Mouse (Mus musculus) neural tube, embryonic 12.5 days (tissue): ENCODE measurements around the gene Tln1. TPM values are rescaled to one million over a fixed set of nuclear protein-coding genes. Genes with fewer than 3 reads are reported as not detected.

Source experiments
- ATAC-seq: fragments of 200-750 bp; cut with Nextera tagmentation; 2 replicates; pipeline ENCODE4 v1.8.0; 2017; ENCODE audit warnings: low read depth, mild to moderate bottlenecking, moderate TSS enrichment, moderate library complexity; ENCODE audit not compliant: low FRiP score
- H3K27ac ChIP-seq: fragments of 300-500 bp; sonication (generic); 2 replicates; pipeline ENCODE4 v1.5.1; 2016
- H3K27me3 ChIP-seq: fragments of 300-500 bp; sonication (generic); replicated peaks from 2 replicates; pipeline ENCODE4 v1.6.1; 2016; ENCODE audit warnings: mild to moderate bottlenecking
- H3K36me3 ChIP-seq: fragments of 300-500 bp; sonication (generic); 2 replicates; pipeline ENCODE4 v1.6.1; 2016; ENCODE audit warnings: mild to moderate bottlenecking
- H3K4me1 ChIP-seq: fragments of 300-500 bp; sonication (generic); 2 replicates; pipeline ENCODE4 v1.6.1; 2016
- H3K4me2 ChIP-seq: fragments of 300-500 bp; sonication (generic); replicated peaks from 2 replicates; pipeline ENCODE4 v1.6.1; 2016; ENCODE audit warnings: mild to moderate bottlenecking
- H3K4me3 ChIP-seq: fragments of 300-500 bp; sonication (generic); 2 replicates; pipeline ENCODE4 v1.5.1; 2016
- H3K9ac ChIP-seq: fragments of 300-500 bp; sonication (generic); 2 replicates; pipeline ENCODE4 v1.6.1; 2016; ENCODE audit warnings: mild to moderate bottlenecking
- H3K9me3 ChIP-seq: fragments of 300-500 bp; sonication (generic); 2 replicates; pipeline ENCODE4 v1.6.1; 2016; ENCODE audit warnings: mild to moderate bottlenecking
- WGBS: fragments of 180-500 bp; shearing (Covaris S2); methylation state at CpG from one replicate; pipeline ENCODE4 v1.1.7; 2016; 5-methylcytosine and 5-hydroxymethylcytosine counted together
- polyA plus RNA-seq: library from polyadenylated mRNA; unstranded; fragments of >200 nt; fragmentation: Nextera tagmentation; extraction: Ambion mirVana; gene quantifications from 2 replicates; pipeline ENCODE4 v1.2.1, GENCODE M21; 2016

The Tln1 gene
- polyA plus RNA-seq, 1 experiment from 2014 or later = 59.6 TPM

DNA sequence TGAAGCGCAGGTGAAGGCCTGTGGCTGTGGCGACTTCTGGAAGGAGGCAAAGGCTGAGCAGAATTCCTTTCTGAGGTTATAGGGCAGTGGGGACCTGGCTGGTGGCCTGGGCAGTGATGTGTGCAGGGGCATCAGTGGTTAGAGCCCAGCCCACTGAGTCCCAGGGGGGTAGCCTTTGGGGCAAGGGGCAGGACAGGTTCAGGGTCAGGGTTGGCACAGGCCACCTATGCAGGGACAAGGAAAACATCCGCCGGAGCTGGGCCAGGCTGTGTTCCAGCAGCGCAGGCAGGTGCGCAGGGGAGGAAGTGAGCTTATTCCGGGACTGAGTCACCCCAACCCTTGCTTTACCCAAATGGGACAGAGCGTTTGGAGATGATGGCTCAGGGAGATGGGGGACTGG is 23.9 kb upstream of the Tln1 start:
- H3K27me3 ChIP-seq = no peaks in the 10 kb centered on the region
- no peaks in the 10 kb centered on the region for H3K9me3 ChIP-seq
- no peak overlapping the region for H3K4me3 ChIP-seq
- peaks cover 32% of the 10 kb centered on the region for H3K36me3 ChIP-seq
- no peak overlapping the region for H3K27ac ChIP-seq
- 78% methylated on average over 8 of the region's 8 CpGs for WGBS
- no peak for ATAC-seq
- H3K4me1 ChIP-seq = no peaks in the 10 kb centered on the region
- H3K9ac ChIP-seq = no peak overlapping the region
- no peak overlapping the region for H3K4me2 ChIP-seq

DNA sequence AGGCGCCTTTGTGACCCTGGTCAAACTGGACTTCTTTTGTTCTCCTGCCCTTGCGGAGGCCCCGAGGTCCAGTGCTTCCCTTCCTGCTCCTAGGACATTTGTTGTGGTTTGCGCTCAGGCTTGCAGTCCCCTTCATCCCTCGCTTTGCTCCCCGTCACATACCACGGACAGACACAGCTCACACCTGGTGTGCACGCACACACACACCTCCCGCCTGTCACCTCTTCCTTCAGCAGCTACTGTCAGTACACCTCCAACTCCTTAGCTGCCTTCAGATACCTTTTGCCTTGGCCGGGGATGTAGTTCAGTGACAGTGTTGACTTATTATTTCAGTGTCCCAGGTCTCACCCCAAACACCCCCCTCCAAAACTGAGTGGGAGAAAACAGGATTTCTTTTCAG is 23.2 kb upstream of the Tln1 start:
- 52% methylated on average over 10 of the region's 10 CpGs for WGBS
- Histone ChIP-seq H3K27me3 (no peaks in the 10 kb centered on the region), H3K4me1 (no peaks in the 10 kb centered on the region), H3K9me3 (no peaks in the 10 kb centered on the region), H3K4me3 (no peak overlapping the region), H3K9ac (no peak overlapping the region), H3K36me3 (peaks cover 39% of the 10 kb centered on the region), H3K4me2 (no peak overlapping the region), H3K27ac (no peak overlapping the region)
- ATAC-seq = no peak

DNA sequence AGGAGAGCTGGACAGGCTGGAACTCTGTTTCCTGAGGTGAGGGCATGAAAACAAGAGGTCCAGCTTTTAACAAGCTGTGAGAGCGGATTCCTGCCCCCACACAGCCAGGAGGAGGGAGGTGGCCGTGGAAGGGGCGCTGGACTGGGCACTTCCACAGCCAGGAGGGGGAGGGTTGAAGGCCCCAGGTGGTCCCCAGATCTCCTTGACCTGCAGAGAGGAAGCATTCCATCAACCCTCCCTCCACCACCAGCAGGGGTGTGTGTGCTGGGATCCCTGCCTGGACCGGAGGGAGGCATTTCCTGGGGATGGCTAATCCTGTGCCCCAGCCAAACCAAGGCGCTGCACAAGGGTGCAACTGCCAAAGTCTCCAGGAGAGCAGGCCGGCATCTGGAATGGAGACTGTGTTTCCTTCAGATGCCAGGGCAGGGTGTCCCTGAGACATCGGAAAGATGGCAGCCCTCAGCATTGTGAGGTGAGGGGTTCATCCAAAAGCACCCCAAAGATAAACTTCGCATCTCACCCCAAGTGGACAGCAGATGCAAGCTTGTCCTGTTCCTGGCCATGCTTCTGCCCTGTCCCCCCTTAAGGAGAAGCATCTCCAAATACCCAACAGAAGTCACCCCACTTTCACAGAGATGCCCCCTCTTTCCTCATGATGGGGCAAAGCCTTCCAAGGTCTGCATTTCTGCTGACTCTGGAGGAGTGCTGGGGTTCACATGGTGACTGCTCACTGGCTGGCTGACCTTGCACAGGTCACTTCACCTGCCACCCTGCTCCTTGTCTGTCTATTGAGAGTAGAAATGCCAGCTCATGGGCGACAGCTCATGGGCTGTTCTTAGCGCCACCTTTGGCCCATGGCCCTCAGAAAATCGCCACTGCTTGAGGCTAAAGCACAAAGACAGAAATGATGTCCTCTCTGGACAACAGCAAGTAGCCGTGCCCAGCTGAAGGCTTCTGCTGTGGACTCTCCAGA is 22.2 kb upstream of the Tln1 start, which contains the start of gene Msmp:
Gene Msmp, minus strand, starts transcription at position 51 of the 973 bp plus-strand sequence.
- Histone ChIP-seq H3K27ac (no peak within 1 kb of the TSS), H3K9ac (no peak within 1 kb of the TSS), H3K4me1 (peaks cover 2% of the 10 kb centered on the region), H3K36me3 (peaks cover 40% of the 10 kb centered on the region), H3K9me3 (no peaks in the 10 kb centered on the region), H3K27me3 (no peaks in the 10 kb centered on the region), H3K4me3 (no peak within 1 kb of the TSS), H3K4me2 (no peak within 1 kb of the TSS)
- WGBS = 69% methylated on average over 12 of the region's 12 CpGs
- no peak for ATAC-seq

DNA sequence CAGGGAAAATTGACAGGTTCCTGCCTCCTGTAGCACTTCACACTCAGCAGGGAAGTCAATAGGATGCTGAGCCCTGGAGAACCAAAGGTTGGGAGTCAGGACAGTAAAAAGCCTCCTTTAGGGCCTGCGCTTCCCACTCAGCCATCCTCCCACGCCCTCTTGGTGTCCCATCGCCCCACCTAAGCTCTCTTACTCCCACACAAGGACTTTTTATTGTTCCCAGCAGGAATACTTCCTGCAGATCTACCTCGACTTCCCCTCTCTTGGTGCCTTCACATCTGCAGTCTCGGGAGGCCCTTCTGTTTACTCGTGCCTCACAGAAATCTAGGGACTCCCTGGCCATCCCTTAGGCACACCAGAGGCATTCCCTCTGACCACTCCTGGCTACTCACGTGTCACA is 20.9 kb upstream of the Tln1 start:
- Histone ChIP-seq H3K4me1 (peaks cover 8% of the 10 kb centered on the region), H3K4me3 (no peak overlapping the region), H3K27ac (no peak overlapping the region), H3K9ac (no peak overlapping the region), H3K27me3 (no peaks in the 10 kb centered on the region), H3K9me3 (no peaks in the 10 kb centered on the region), H3K36me3 (peaks cover 40% of the 10 kb centered on the region), H3K4me2 (no peak overlapping the region)
- 79% methylated on average over 7 of the region's 7 CpGs for WGBS
- ATAC-seq = no peak

DNA sequence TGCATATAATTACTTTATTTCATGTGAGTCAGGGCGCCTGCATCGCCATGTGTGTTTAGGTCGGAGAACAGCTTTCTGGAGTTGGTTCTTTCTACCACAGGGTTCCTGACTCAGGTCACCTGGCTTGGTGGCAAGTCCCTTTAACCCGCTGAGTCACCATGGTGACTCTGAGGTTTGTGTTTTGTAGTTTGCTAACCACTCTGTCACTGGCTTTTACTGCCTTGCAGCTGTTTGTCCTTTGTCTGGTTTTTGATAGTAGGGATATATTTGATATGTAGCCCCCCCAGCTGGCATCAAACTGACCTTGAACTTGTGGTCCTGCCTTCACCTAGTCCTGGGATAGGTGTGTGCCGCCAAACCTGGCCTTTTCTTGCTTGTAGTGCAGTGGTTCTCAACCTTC is 19.8 kb upstream of the Tln1 start:
- ATAC-seq = no peak
- H3K9ac ChIP-seq = no peak overlapping the region
- no peaks in the 10 kb centered on the region for H3K27me3 ChIP-seq
- peaks cover 18% of the 10 kb centered on the region for H3K4me1 ChIP-seq
- H3K9me3 ChIP-seq = no peaks in the 10 kb centered on the region
- H3K4me3 ChIP-seq = no peak overlapping the region
- H3K4me2 ChIP-seq = no peak overlapping the region
- H3K27ac ChIP-seq = no peak overlapping the region
- 91% methylated on average over 5 of the region's 5 CpGs for WGBS
- H3K36me3 ChIP-seq = peaks cover 40% of the 10 kb centered on the region

DNA sequence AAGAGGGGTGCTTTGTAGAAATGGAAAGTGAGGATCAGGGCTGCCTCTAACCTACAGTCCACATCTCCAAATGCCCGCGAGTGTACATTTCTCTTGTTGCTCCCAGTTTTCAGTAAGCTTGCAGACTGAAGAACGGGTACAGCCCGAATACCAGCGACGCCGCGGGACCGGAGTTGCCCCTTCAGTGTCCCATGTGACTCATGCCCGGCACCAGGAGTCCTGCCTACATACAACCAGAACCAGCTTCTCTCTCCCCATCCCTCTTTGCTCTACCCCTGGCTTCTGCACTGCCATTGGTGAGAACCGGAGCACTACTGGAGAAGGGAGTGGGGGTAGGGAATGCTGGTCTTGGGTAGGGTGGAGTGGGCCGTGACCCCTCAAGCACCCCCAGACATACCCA is 18.9 kb upstream of the Tln1 start:
- no peaks in the 10 kb centered on the region for H3K9me3 ChIP-seq
- H3K36me3 ChIP-seq = peaks cover 40% of the 10 kb centered on the region
- H3K4me1 ChIP-seq = peaks cover 27% of the 10 kb centered on the region
- no peak for ATAC-seq
- no peak overlapping the region for H3K4me3 ChIP-seq
- no peaks in the 10 kb centered on the region for H3K27me3 ChIP-seq
- no peak overlapping the region for H3K4me2 ChIP-seq
- WGBS = 96% methylated on average over 12 of the region's 12 CpGs
- H3K9ac ChIP-seq = no peak overlapping the region
- H3K27ac ChIP-seq = no peak overlapping the region

DNA sequence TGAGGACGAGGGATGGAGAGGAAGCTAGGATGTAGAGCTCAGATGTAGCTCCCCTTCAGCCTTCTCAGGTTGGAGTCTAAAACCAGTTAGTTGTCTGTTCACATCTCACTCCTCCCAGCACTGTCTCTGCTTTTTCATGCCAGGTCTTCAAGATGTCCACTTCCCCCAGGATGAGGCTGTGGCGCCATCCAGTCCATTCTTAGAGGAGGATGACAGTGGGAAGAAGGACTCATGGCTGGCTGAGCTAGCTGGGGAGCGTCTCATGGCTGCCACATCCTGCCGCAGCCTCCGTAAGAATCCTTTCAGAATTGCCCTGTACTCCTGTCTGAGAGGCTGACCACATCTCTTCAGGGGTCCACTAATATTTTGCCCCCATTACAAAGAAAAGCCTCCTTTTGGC is 18.2 kb upstream of the Tln1 start:
- peaks cover 33% of the 10 kb centered on the region for H3K4me1 ChIP-seq
- no peak overlapping the region for H3K4me3 ChIP-seq
- 96% methylated on average over 5 of the region's 5 CpGs for WGBS
- H3K4me2 ChIP-seq = no peak overlapping the region
- H3K9ac ChIP-seq = no peak overlapping the region
- no peaks in the 10 kb centered on the region for H3K27me3 ChIP-seq
- H3K27ac ChIP-seq = no peak overlapping the region
- H3K36me3 ChIP-seq = peaks cover 40% of the 10 kb centered on the region
- no peak for ATAC-seq
- H3K9me3 ChIP-seq = no peaks in the 10 kb centered on the region

DNA sequence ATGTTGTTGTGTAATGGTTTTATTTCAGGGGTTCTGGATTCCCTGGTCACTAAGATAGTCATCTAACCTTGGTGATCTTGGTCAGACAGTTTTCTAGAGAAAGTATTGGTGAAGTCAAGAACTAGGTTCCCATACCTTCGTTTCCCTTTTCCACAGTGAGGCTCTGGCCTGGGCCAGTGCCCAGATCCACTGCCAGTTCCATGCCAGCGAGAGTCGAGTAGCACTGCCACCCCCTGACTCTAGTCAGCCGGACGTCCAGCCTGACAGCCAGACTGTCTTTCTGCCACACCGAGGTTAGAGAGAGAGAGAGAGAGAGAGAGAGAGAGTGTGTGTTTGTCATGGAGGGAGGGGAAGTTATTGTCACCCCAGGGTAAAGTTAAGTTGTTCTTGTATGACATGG is 17.2 kb upstream of the Tln1 start:
- Histone ChIP-seq H3K36me3 (peaks cover 40% of the 10 kb centered on the region), H3K27ac (no peak overlapping the region), H3K4me2 (peak overlapping the region; percentile 96), H3K4me1 (peaks cover 42% of the 10 kb centered on the region), H3K4me3 (peak overlapping the region; percentile 94), H3K27me3 (no peaks in the 10 kb centered on the region), H3K9me3 (no peaks in the 10 kb centered on the region), H3K9ac (no peak overlapping the region; the same call in 1 of the 2 replicates)
- WGBS = 84% methylated on average over 6 of the region's 6 CpGs
- no peak for ATAC-seq

DNA sequence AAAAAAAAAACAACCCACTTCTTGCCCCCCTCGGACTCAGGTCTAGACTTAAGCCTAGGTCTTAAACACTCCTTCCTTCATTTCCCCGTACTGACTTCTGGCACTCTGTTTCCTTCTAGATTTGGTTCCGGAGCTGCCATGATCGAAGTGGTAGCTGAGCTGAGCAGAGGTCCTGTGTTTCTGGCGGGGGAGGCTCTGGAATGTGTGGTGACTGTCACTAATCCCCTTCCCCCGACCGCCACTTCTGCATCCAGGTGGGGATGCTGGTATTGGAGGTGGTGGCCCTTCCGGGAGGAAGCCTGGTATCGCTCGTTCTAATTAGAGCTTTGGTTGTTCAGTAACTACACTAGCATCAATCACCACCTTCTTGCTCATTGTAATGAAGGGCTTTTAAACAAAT is 16.8 kb upstream of the Tln1 start:
- H3K4me2 ChIP-seq = peak overlapping the region; percentile 96
- peaks cover 37% of the 10 kb centered on the region for H3K36me3 ChIP-seq
- no peak for ATAC-seq
- H3K27me3 ChIP-seq = no peaks in the 10 kb centered on the region
- H3K9me3 ChIP-seq = no peaks in the 10 kb centered on the region
- peak overlapping the region; percentile 89 for H3K9ac ChIP-seq
- peak overlapping the region; percentile 94 for H3K4me3 ChIP-seq
- peaks cover 42% of the 10 kb centered on the region for H3K4me1 ChIP-seq
- no peak overlapping the region for H3K27ac ChIP-seq
- WGBS = 10% methylated on average over 10 of the region's 10 CpGs

DNA sequence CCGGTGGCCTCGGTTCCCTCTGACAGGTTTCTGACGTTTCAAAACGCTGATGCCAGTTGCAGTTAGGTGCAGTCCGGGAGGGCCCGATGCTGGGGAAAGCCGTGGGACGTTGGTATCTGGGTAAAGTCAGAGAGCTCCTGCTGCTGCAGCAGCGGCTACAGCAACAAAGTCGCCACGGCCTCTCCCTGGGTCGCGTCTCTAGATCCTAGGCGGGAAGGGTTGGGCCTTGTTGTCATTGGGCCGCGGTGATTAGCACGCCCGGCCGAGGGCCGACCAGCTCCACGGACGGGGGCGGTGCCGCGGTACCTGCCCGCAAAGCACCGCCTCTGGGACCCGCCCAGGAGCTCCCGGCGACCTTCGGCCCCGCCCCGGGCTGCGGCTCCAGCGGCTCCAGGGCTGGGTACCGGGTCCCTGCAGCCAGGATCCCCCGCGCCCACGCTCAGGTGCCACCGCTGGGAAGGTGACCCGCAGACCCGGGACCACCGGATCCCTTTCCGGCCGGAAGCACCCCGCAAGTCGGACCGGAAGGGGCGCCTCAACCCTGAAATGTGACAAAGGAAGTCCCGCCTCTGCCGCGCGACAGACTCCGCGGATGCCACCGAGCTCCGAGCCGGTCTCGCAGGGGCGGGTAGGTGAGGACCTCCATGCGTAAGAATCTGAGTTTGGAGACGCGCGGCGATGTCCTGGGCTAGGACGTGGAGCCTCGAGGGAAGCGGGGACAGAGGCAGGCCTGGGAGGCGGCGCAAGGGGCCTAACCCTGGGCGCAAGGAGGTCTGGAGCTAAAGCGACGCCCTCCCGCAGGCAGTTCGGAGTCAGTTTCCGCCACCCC is 16.1 kb upstream of the Tln1 start, which contains the start of the genes Rgp1 and Gba2:
Gene Rgp1, plus strand, starts transcription at position 340 of the 829 bp plus-strand sequence.
Gene Gba2, minus strand, starts transcription at position 498 of the 829 bp plus-strand sequence.
- no peaks in the 10 kb centered on the region for H3K27me3 ChIP-seq
- H3K27ac ChIP-seq = peak within 1 kb of the TSS; percentile 43; the same call in 1 of the 2 replicates
- peak within 1 kb of the TSS; percentile 94 for H3K4me3 ChIP-seq
- peak within 1 kb of the TSS; percentile 89 for H3K9ac ChIP-seq
- peaks cover 37% of the 10 kb centered on the region for H3K36me3 ChIP-seq
- peak; percentile 92 for ATAC-seq
- peak within 1 kb of the TSS; percentile 96 for H3K4me2 ChIP-seq
- H3K4me1 ChIP-seq = peaks cover 42% of the 10 kb centered on the region
- no peaks in the 10 kb centered on the region for H3K9me3 ChIP-seq
- under 1% methylated on average over 76 of the region's 76 CpGs for WGBS

DNA sequence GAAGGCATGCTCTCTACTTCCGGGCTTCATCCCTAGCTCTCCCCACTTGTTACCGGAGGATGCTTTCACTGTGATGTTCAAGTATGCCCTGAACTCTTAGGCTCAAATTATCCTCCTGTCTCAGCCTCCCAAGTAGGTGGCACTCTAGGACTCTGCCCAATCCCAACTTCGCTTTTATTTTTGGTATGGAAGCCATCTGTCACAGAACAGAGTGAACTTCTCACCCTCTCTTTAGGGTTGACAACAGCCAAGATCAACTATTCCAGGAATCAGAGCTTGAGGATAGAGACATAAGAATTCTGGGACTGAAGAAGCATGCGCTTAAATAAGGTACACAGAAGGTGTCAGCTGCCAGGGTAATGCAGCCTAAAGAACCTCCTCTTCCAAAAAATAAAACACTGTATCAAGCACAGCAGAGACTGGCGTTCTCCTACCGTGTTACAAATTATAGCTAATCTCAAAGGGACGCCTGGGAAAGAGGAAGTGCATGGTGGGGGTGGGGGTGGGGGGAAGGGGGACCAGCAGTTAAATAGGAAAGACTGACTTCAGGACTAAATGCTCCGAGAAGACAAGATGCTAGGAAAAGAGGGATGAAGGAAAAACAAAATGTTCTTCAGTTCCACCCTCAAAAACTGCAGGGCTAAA is 14.9 kb upstream of the Tln1 start:
- Histone ChIP-seq H3K4me1 (peaks cover 42% of the 10 kb centered on the region), H3K9ac (peak overlapping the region; percentile 89), H3K27ac (no peak overlapping the region), H3K4me2 (peak overlapping the region; percentile 96), H3K9me3 (no peaks in the 10 kb centered on the region), H3K36me3 (peaks cover 37% of the 10 kb centered on the region), H3K27me3 (no peaks in the 10 kb centered on the region), H3K4me3 (peak overlapping the region; percentile 94)
- WGBS = 58% methylated on average over 8 of the region's 8 CpGs
- ATAC-seq = no peak

DNA sequence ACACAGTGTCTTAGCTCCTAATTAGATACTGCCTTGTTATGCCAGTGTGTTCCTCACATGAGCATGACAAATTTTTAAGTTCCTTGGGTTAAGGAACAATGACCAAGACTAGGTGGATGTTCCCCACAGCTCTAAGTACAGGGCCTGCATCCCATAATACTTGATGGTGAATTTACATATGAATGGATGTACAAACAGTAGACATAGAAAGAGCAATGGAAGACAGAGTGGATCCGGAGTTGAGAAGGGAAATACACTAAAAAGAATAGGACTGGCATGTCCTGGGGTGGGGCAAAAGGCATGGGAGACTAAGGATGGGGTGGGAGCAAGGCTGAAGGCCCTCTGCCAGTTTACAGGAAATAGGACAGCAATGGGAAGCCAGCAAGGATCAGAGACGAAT is 12.9 kb upstream of the Tln1 start:
- Histone ChIP-seq H3K9ac (no peak overlapping the region), H3K4me1 (peaks cover 42% of the 10 kb centered on the region), H3K36me3 (peaks cover 40% of the 10 kb centered on the region), H3K9me3 (no peaks in the 10 kb centered on the region), H3K4me2 (peak overlapping the region; percentile 96), H3K27me3 (no peaks in the 10 kb centered on the region), H3K27ac (no peak overlapping the region), H3K4me3 (no peak overlapping the region)
- 54% methylated on average over 2 of the region's 2 CpGs for WGBS
- no peak for ATAC-seq
